Mouse (Mus musculus) brain, embryonic 14.5 days (tissue): Measurements from ENCODE around the gene Vmn2r115.
"Not testable (repeated sequence)": the region's sequence is repeated elsewhere in the genome, so short reads cannot be mapped to it uniquely, and the experiment has no call there.

Source experiments
- CTCF ChIP-seq: fragments of 200-500 bp; IDR thresholded peaks from 2 replicates; pipeline ENCODE4 v1.5.1; 2012; ENCODE audit warnings: inconsistent platforms, mild to moderate bottlenecking, moderate library complexity, borderline replicate concordance; ENCODE audit not compliant: insufficient read depth, insufficient read length; ENCODE audit errors: extremely low read depth
- POLR2A ChIP-seq: fragments of 200-500 bp; IDR thresholded peaks from 2 replicates; pipeline ENCODE4 v1.6.1; 2012; ENCODE audit warnings: mild to moderate bottlenecking, inconsistent platforms, borderline replicate concordance; ENCODE audit not compliant: poor library complexity, insufficient read depth, insufficient read length, severe bottlenecking; ENCODE audit errors: extremely low read depth

- TF ChIP-seq CTCF, POLR2A: not testable (repeated sequence)
These were observed at the start of gene Vmn2r115 for GRCm38 (mm10) chr17:23343441-23343840.
